Mouse (Mus musculus) left cerebral cortex, postnatal 36 days (tissue): ENCODE results near the gene Spem1. TPM values are rescaled to one million over a fixed set of nuclear protein-coding genes. Genes with fewer than 3 reads are reported as not detected.

ENCODE experiments used
- DNase-seq, 2 experiments: peaks; one replicate each; pipeline ENCODE4 v3.0.0; 2021 to 2022; ENCODE audit warnings: low spot score in 2 of 2, mixed read lengths in 1 of 2
- intact Hi-C: fragments of 180-260 bp; cut with DNase I; formaldehyde crosslinking; loops from one replicate; pipeline ENCODE4 v1.15.1; 2025
- total RNA-seq, 2 experiments: library from RNA; stranded (reverse); gene quantifications; 2 replicates each; pipeline ENCODE4 v1.2.3; 2021

The Spem1 gene
- total RNA-seq, 2 experiments from 2014 or later = 0.52 TPM

GRCm38 (mm10) chr11:69803786-69804651 is 18.0 kb downstream of the Spem1 start:
- DNase-seq = peak; percentile 71
- intact Hi-C loops = loop anchor here (1.0 to 5.0 kb wide), 3 partner anchors 33 to 73 kb away; partner anchors contain the start of genes Nlgn2 and Tmem95

GRCm38 (mm10) chr11:69803328-69803727 is 18.7 kb downstream of the Spem1 start:
- no peak for DNase-seq
- intact Hi-C loops = loop anchor here (1.0 to 5.0 kb wide), 3 partner anchors 33 to 74 kb away; partner anchors contain the start of genes Nlgn2 and Tmem95

GRCm38 (mm10) chr11:69802648-69803105 is 19.3 kb downstream of the Spem1 start:
- intact Hi-C loops = loop anchor here (1.0 to 5.0 kb wide), 3 partner anchors 34 to 75 kb away; partner anchors contain the start of genes Nlgn2 and Tmem95

GRCm38 (mm10) chr11:69801379-69801977 is 20.5 kb downstream of the Spem1 start, which contains the start of gene Fgf11:
Fgf11 (minus strand) TSS chr11:69801857.
- intact Hi-C loops = loop anchor here (5.0 kb wide), 1 partner anchor 76 kb away; the partner anchor contains the start of gene Tmem95

More at GRCm38 (mm10) chr11:69802648-69803105, 19.3 kb downstream of the Spem1 start:
- DNase-seq = peak; percentile 72 to 73

GRCm38 (mm10) chr11:69800392-69801197 is 21.4 kb downstream of the Spem1 start:
- DNase-seq = no peak
- intact Hi-C loops = loop anchor here (5.0 kb wide), 1 partner anchor 77 kb away; the partner anchor contains the start of gene Tmem95

More at GRCm38 (mm10) chr11:69801379-69801977, 20.5 kb downstream of the Spem1 start, which contains the start of gene Fgf11:
- no peak for DNase-seq

GRCm38 (mm10) chr11:69800138-69800391 is 21.9 kb downstream of the Spem1 start:
- intact Hi-C loops = loop anchor here (5.0 kb wide), 1 partner anchor 77 kb away; the partner anchor contains the start of gene Tmem95
- no peak for DNase-seq

GRCm38 (mm10) chr11:69799394-69800137 is 22.4 kb downstream of the Spem1 start:
- intact Hi-C loops = loop anchor here (5.0 kb wide), 1 partner anchor 78 kb away; the partner anchor contains the start of gene Tmem95
- no peak for DNase-seq

GRCm38 (mm10) chr11:69797924-69798323 is 24.1 kb downstream of the Spem1 start:
- intact Hi-C loops = no loop called here
- DNase-seq = no peak

GRCm38 (mm10) chr11:69795983-69796435 is 26.0 kb downstream of the Spem1 start:
- DNase-seq = no peak
- intact Hi-C loops = no loop called here

GRCm38 (mm10) chr11:69795168-69795982 is 26.6 kb downstream of the Spem1 start, which contains the start of gene Chrnb1:
Chrnb1 (minus strand) TSS chr11:69795943.
- intact Hi-C loops = no loop called here
- DNase-seq = peak; percentile 81 to 84

GRCm38 (mm10) chr11:69793429-69793828 is 28.6 kb downstream of the Spem1 start:
- intact Hi-C loops = no loop called here
- DNase-seq = no peak

GRCm38 (mm10) chr11:69791420-69791819 is 30.6 kb downstream of the Spem1 start:
- intact Hi-C loops = no loop called here
- no peak for DNase-seq

GRCm38 (mm10) chr11:69789431-69789830 is 32.5 kb downstream of the Spem1 start:
- no peak for DNase-seq
- intact Hi-C loops = no loop called here

- DNase-seq = no peak
- intact Hi-C loops = no loop called here
These were observed 34.7 kb downstream of the Spem1 start for GRCm38 (mm10) chr11:69787306-69787705.

- intact Hi-C loops = no loop called here
- no peak for DNase-seq
These were observed 37.1 kb downstream of the Spem1 start for GRCm38 (mm10) chr11:69784793-69785272.

- no peak for DNase-seq
- intact Hi-C loops = no loop called here
These were observed 40.2 kb downstream of the Spem1 start for GRCm38 (mm10) chr11:69781828-69782227.

GRCm38 (mm10) chr11:69778985-69779384 is 43.0 kb downstream of the Spem1 start:
- intact Hi-C loops = no loop called here
- no peak for DNase-seq
